Mouse (Mus musculus): ENCODE results near the gene Vps37c. TPM values are rescaled to one million over a fixed set of nuclear protein-coding genes. Genes with fewer than 3 reads are reported as not detected.

Vps37c gene
- polyA plus RNA-seq, 1 experiment from 2014 or later: 31.3 TPM

DNA sequence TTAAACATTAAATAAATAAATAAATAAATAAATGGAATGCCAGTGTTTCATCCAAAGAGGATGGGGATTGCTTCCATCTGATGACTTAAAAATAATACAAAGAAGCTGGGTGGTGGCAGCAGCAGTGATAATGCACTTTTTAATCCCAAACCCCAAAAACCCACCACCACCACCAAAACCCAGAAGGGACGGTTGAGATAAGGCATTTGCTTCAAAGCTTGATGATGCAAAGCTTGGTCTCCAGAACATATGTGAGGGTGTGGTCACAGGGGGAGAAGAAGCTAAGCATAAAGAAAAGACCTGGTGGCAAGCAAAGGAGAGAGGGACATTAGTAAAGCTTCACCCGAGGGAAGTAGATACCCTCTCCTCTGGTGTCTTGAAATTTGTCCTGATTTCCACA is 26.6 kb upstream of the Vps37c start:
- no peak overlapping the region for H3K9ac ChIP-seq
- no peak overlapping the region for H3K4me3 ChIP-seq (replicated peaks; ENCODE audit: low read length)
- WGBS: 86% methylated on average over 2 of the region's 2 CpGs
- no peaks in the 10 kb centered on the region for H3K9me3 ChIP-seq (ENCODE audit: control insufficient read depth, low read length)
- DNase-seq (ENCODE audit: low spot score): no peak
- no peaks in the 10 kb centered on the region for H3K4me1 ChIP-seq (replicated peaks; ENCODE audit: control insufficient read depth, insufficient read depth, low read length)
- no peak overlapping the region for H3K27ac ChIP-seq
- ATAC-seq (ENCODE audit: low FRiP score): no peak
- no peaks in the 10 kb centered on the region for H3K36me3 ChIP-seq (replicated peaks; ENCODE audit: control insufficient read depth, insufficient read depth)
- no peaks in the 10 kb centered on the region for H3K27me3 ChIP-seq (ENCODE audit: control insufficient read depth, insufficient read depth, low read length)
- H3K4me2 ChIP-seq (replicated peaks): no peak overlapping the region

DNA sequence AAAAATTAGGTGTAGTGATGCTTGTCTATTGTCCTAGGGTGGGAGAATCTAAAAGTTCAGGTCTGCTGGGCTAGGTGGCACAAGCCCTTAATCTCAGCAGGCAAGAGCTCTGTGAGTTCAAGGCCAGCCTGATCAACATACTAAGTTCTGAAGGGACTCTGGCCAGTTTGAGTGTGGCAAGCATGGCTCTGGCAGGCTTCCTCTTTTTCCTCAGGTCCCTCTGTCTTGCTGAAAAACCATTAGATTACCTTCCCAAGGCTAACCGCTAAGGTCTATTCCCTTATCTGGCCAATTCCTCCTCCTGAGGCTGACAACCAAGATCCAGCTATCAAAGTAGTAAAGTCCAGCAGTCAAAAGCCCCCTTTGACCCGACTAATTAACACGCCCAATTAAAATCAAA is 25.9 kb upstream of the Vps37c start:
- ATAC-seq (ENCODE audit: low FRiP score) (no peak), DNase-seq (ENCODE audit: low spot score) (no peak)
- Histone ChIP-seq H3K9ac (no peak overlapping the region), H3K4me3 (replicated peaks; ENCODE audit: low read length) (no peak overlapping the region), H3K4me1 (replicated peaks; ENCODE audit: control insufficient read depth, insufficient read depth, low read length) (no peaks in the 10 kb centered on the region), H3K36me3 (replicated peaks; ENCODE audit: control insufficient read depth, insufficient read depth) (no peaks in the 10 kb centered on the region), H3K27ac (no peak overlapping the region), H3K4me2 (replicated peaks) (no peak overlapping the region), H3K27me3 (ENCODE audit: control insufficient read depth, insufficient read depth, low read length) (no peaks in the 10 kb centered on the region), H3K9me3 (ENCODE audit: control insufficient read depth, low read length) (no peaks in the 10 kb centered on the region)
- WGBS: 82% methylated on average over 3 of the region's 3 CpGs

DNA sequence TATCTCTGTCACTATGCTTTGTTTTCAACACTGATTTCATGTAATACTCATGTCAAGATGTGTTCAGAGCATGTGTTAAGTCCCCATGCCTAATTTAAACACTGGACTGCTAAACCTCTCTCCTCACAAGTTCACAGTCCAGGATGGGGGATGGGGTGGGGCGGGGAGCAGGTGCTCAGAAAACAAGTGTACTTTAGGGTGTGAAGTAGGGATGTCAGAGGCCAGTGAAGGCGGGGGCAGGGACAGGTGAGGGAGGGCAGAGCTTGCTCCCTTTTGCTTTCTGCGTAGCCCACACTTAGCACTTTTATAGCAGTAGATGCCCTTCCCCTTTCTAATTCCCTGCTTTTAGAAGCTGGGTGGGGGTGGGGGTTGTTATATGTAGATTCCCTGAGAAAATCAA is 23.4 kb upstream of the Vps37c start:
- H3K27me3 ChIP-seq (ENCODE audit: control insufficient read depth, insufficient read depth, low read length): no peaks in the 10 kb centered on the region
- 68% methylated on average over 3 of the region's 3 CpGs for WGBS
- no peaks in the 10 kb centered on the region for H3K36me3 ChIP-seq (replicated peaks; ENCODE audit: control insufficient read depth, insufficient read depth)
- no peaks in the 10 kb centered on the region for H3K9me3 ChIP-seq (ENCODE audit: control insufficient read depth, low read length)
- H3K9ac ChIP-seq: no peak overlapping the region
- H3K27ac ChIP-seq: no peak overlapping the region
- H3K4me1 ChIP-seq (replicated peaks; ENCODE audit: control insufficient read depth, insufficient read depth, low read length): no peaks in the 10 kb centered on the region
- H3K4me3 ChIP-seq (replicated peaks; ENCODE audit: low read length): no peak overlapping the region
- peak; percentile 28; the same call in 1 of the 2 replicates for ATAC-seq (ENCODE audit: low FRiP score)
- H3K4me2 ChIP-seq (replicated peaks): no peak overlapping the region
- no peak for DNase-seq (ENCODE audit: low spot score)

DNA sequence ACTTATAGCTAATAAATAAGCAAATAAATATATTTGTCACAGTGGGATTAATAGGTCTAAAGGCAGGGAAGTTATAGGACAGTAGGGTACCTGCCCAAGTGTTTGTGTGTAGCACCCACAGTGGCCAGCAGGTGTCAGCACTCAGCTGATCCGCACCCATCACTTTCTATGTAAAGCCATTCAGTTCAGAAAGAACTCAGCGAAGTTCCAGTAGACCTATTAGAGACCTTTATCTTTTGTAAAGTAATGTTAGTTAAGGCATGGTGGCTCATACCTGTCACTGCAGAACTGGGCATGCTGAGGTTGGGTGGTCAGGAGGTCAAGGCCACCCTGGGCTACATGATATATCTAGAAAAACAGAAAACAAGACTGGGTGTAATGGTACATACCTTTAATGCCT is 23.0 kb upstream of the Vps37c start:
- H3K9me3 ChIP-seq (ENCODE audit: control insufficient read depth, low read length): no peaks in the 10 kb centered on the region
- ATAC-seq (ENCODE audit: low FRiP score): peak; percentile 78; the same call in 1 of the 2 replicates
- 20% methylated on average over 2 of the region's 2 CpGs for WGBS
- no peaks in the 10 kb centered on the region for H3K27me3 ChIP-seq (ENCODE audit: control insufficient read depth, insufficient read depth, low read length)
- no peak overlapping the region for H3K9ac ChIP-seq
- H3K36me3 ChIP-seq (replicated peaks; ENCODE audit: control insufficient read depth, insufficient read depth): no peaks in the 10 kb centered on the region
- DNase-seq (ENCODE audit: low spot score): peak; percentile 79
- no peak overlapping the region for H3K4me3 ChIP-seq (replicated peaks; ENCODE audit: low read length)
- no peak overlapping the region for H3K4me2 ChIP-seq (replicated peaks)
- H3K27ac ChIP-seq: no peak overlapping the region
- no peaks in the 10 kb centered on the region for H3K4me1 ChIP-seq (replicated peaks; ENCODE audit: control insufficient read depth, insufficient read depth, low read length)

DNA sequence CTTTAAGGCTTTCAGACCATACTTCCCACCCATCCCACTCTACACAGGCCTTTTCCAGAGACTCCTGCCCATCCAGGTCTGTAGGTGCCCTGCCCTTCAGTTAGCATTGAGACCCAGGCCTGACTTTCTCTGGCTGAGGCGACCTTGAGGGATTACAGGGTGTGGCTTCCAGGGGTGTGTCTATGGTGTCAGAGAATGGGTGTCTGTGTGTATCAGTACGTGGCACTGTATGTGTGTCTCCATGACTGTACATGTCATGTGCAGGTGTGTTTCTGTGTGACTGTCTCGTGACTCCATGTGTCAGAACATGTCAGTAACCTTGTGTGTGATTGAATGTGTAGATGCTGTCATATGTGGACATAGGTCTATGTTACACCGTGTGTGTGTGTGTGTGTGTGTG is 17.2 kb upstream of the Vps37c start:
- no peak overlapping the region for H3K27ac ChIP-seq
- ATAC-seq (ENCODE audit: low FRiP score): no peak
- no peaks in the 10 kb centered on the region for H3K4me1 ChIP-seq (replicated peaks; ENCODE audit: control insufficient read depth, insufficient read depth, low read length)
- H3K4me3 ChIP-seq (replicated peaks; ENCODE audit: low read length): no peak overlapping the region
- WGBS: 83% methylated on average over 4 of the region's 4 CpGs
- no peaks in the 10 kb centered on the region for H3K36me3 ChIP-seq (replicated peaks; ENCODE audit: control insufficient read depth, insufficient read depth)
- H3K9me3 ChIP-seq (ENCODE audit: control insufficient read depth, low read length): no peaks in the 10 kb centered on the region
- H3K27me3 ChIP-seq (ENCODE audit: control insufficient read depth, insufficient read depth, low read length): no peaks in the 10 kb centered on the region
- no peak for DNase-seq (ENCODE audit: low spot score)
- no peak overlapping the region for H3K9ac ChIP-seq
- no peak overlapping the region for H3K4me2 ChIP-seq (replicated peaks)

DNA sequence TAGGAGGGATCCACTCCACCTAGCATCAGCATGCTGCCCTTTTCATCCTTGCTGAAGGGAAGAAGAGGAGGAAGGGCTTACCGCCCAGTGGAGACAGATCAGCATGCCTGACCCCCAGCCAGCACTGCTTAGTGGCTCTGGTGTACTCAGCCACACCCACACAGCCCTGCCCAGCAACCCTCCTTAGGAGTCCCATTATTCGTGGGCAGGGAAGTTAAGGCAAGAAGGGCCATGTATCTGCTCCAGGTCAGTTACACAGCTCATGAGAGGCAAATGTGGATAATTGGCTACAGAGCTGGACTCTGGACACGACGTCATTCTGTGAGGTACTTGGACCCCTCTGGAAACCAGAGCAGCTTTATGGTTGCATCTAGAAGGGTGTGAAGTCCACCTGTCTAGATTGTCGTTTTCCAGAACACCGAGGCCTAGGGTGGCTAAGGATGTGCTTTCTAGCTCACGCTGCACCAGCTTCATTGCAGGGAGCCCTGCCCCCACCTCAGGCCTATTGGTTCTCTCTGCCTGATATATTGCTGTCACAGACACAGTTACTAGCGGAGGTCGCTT is 16.6 kb upstream of the Vps37c start:
- Histone ChIP-seq H3K4me1 (replicated peaks; ENCODE audit: control insufficient read depth, insufficient read depth, low read length) (no peaks in the 10 kb centered on the region), H3K9me3 (ENCODE audit: control insufficient read depth, low read length) (no peaks in the 10 kb centered on the region), H3K27me3 (ENCODE audit: control insufficient read depth, insufficient read depth, low read length) (no peaks in the 10 kb centered on the region), H3K4me2 (replicated peaks) (no peak overlapping the region), H3K9ac (no peak overlapping the region), H3K36me3 (replicated peaks; ENCODE audit: control insufficient read depth, insufficient read depth) (no peaks in the 10 kb centered on the region), H3K4me3 (replicated peaks; ENCODE audit: low read length) (no peak overlapping the region), H3K27ac (no peak overlapping the region)
- DNase-seq (ENCODE audit: low spot score): no peak
- WGBS: 71% methylated on average over 9 of the region's 9 CpGs
- ATAC-seq (ENCODE audit: low FRiP score): no peak

DNA sequence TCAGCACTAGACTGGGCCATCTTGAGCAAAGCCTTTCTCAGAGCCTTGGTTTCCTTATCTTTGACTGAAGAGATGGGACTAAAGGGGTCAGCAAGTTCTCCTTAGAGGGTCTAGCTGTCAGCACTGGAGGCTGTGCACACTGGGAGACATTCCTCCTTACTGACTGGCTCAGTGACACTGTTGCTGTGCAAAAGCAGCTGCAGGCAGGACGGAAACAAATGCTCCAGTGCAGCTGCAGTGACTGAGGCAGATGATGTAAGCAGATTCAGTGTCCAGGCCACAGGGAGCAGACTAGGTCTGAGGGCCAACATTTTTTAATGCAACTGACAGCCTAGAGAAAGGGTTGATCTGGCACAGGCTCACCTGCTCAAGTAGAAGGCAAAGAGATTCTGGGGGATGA is 15.3 kb upstream of the Vps37c start:
- Histone ChIP-seq H3K9ac (no peak overlapping the region), H3K27me3 (ENCODE audit: control insufficient read depth, insufficient read depth, low read length) (no peaks in the 10 kb centered on the region), H3K4me1 (replicated peaks; ENCODE audit: control insufficient read depth, insufficient read depth, low read length) (no peaks in the 10 kb centered on the region), H3K4me3 (replicated peaks; ENCODE audit: low read length) (no peak overlapping the region), H3K27ac (no peak overlapping the region), H3K9me3 (ENCODE audit: control insufficient read depth, low read length) (no peaks in the 10 kb centered on the region), H3K4me2 (replicated peaks) (no peak overlapping the region), H3K36me3 (replicated peaks; ENCODE audit: control insufficient read depth, insufficient read depth) (no peaks in the 10 kb centered on the region)
- 52% methylated on average over 1 of the region's 1 CpGs for WGBS
- no peak for ATAC-seq (ENCODE audit: low FRiP score)
- no peak for DNase-seq (ENCODE audit: low spot score)

DNA sequence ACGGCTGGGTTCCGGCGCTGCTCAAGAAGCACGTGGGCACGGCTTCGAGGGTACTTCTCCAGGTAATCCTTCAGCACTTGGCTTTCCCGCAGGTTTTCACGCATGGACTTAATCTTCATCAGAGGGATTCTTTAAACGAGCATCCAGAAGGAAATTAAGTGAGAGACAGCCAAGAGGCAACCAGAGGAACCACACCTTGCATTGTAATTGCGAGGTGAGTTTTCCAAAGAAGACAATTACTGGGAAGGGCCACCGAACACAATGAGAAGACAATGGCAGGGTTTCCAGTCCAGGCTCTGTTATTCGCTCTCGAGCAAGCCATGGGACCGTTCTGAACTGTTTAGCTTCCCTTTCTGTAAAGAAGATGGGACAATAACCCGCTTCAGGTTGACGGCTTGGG is 11.9 kb upstream of the Vps37c start:
- H3K36me3 ChIP-seq (replicated peaks; ENCODE audit: control insufficient read depth, insufficient read depth): no peaks in the 10 kb centered on the region
- no peak overlapping the region for H3K4me3 ChIP-seq (replicated peaks; ENCODE audit: low read length)
- DNase-seq (ENCODE audit: low spot score) (no peak), ATAC-seq (ENCODE audit: low FRiP score) (no peak)
- H3K27ac ChIP-seq: no peak overlapping the region
- H3K4me1 ChIP-seq (replicated peaks; ENCODE audit: control insufficient read depth, insufficient read depth, low read length): no peaks in the 10 kb centered on the region
- no peaks in the 10 kb centered on the region for H3K9me3 ChIP-seq (ENCODE audit: control insufficient read depth, low read length)
- no peaks in the 10 kb centered on the region for H3K27me3 ChIP-seq (ENCODE audit: control insufficient read depth, insufficient read depth, low read length)
- WGBS: 85% methylated on average over 16 of the region's 16 CpGs
- H3K9ac ChIP-seq: no peak overlapping the region
- no peak overlapping the region for H3K4me2 ChIP-seq (replicated peaks)

DNA sequence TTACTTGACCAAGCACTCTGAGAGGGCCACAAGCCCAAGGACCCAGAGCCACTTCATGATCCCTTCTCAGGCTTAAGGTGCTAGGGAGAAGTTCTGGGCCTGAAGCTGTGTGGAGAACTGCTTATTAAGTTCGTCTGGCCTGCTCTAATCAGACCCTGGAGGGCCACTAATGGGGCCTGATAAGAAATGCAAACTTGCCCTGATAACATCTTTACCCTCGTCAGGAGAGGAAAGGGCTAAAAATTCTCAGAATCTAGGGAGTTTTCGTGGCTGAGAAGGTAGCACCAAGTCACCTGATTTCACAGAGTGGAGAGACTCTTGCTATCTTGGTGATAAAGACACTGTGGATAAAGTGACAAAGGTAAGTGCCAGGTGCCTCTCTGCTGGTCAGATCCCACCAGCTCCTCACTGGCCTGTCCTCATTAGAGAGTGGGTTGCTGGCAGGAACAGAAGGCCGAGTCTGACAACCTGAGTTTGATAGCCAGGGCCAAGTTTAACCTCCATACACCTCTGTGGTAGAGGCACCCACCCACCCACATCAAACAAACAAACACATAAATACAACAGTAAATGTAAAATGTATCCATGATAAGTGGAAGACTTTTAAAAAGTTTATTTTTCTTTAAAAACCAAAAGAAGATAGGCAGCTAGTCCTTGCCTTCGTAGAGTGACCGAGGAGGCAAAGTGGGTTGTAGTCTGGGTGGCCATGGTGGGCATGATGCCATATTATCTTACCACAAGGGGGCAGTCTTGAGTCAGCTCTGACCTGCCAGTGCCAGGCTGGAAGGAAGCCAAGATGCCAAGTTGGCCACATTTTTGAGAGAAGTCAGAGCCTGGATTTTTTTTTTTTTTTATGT is 10.4 kb upstream of the Vps37c start, which contains the start of gene Pga5:
Gene Pga5, minus strand, starts transcription at position 157 of the 857 bp plus-strand sequence.
- Histone ChIP-seq H3K27ac (no peak within 1 kb of the TSS), H3K4me3 (replicated peaks; ENCODE audit: low read length) (no peak within 1 kb of the TSS), H3K4me2 (replicated peaks) (no peak within 1 kb of the TSS), H3K36me3 (replicated peaks; ENCODE audit: control insufficient read depth, insufficient read depth) (no peaks in the 10 kb centered on the region), H3K4me1 (replicated peaks; ENCODE audit: control insufficient read depth, insufficient read depth, low read length) (no peaks in the 10 kb centered on the region), H3K27me3 (ENCODE audit: control insufficient read depth, insufficient read depth, low read length) (no peaks in the 10 kb centered on the region), H3K9ac (no peak within 1 kb of the TSS), H3K9me3 (ENCODE audit: control insufficient read depth, low read length) (no peaks in the 10 kb centered on the region)
- DNase-seq (ENCODE audit: low spot score) (peak; percentile 92), ATAC-seq (ENCODE audit: low FRiP score) (peak; percentile 67; the same call in 1 of the 2 replicates)
- WGBS: 50% methylated on average over 6 of the region's 6 CpGs

Data from hindbrain, embryonic 14.5 days (tissue).